Mouse (Mus musculus) cerebellum, adult 2 months (tissue): ENCODE measurements at regions not wholly inside any gene's neighbourhood (a gene's known extent, or its start where the extent isn't known, plus 50 kb on each side); places are given as distances from the start of the nearest gene placed in this dataset.

Experiments used
- CTCF ChIP-seq: fragments of 200-500 bp; IDR thresholded peaks from 2 replicates; pipeline ENCODE4 v1.5.1; 2011; ENCODE audit warnings: low read depth, mild to moderate bottlenecking, control low read depth, low read length, moderate library complexity, borderline replicate concordance; ENCODE audit not compliant: insufficient read depth
- POLR2A ChIP-seq: fragments of 200-500 bp; IDR thresholded peaks from 2 replicates; pipeline ENCODE4 v1.6.1; 2011; ENCODE audit warnings: low read length, control low read depth, borderline replicate concordance; ENCODE audit not compliant: insufficient read depth

DNA sequence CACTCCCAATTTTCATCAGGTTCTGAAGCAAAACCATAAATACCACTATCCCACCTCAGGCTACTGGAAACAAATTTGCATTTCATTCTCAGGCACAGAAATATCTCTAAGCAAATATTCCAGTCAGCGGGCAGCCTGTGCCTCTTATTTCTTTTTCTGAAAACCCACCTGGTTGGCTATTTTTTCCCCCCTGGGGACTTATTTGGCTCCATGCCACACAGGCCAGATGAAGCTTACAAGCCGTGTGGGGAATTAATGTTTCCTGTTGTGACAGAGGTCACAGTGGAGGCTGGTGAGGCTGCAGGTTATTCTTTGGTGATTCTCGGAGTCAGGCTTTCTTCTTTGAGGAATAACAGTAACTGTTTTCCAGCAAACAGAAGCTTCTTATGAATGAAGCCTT, 250.7 kb downstream of the Bmp2 start:
- TF ChIP-seq CTCF, result no peak
- no peak for TF ChIP-seq POLR2A
